Mouse (Mus musculus) CH12.LX (cell line): Measurements from ENCODE around the gene Gmds. TPM values are rescaled to one million over a fixed set of nuclear protein-coding genes. Genes with fewer than 3 reads are reported as not detected.

ENCODE experiments used
- DNase-seq: peaks from one replicate; pipeline ENCODE4 v3.0.0-alpha.2; 2013; ENCODE audit errors: extremely low read depth
- H3K27ac ChIP-seq: 2 replicates; pipeline ENCODE4 v1.5.1; 2012; ENCODE audit warnings: low read depth, mild to moderate bottlenecking, control low read depth, moderate library complexity; ENCODE audit not compliant: insufficient read depth
- H3K27me3 ChIP-seq: replicated peaks from 2 replicates; pipeline ENCODE3; 2012; ENCODE audit warnings: inconsistent platforms
- H3K36me3 ChIP-seq, 2 experiments: replicated peaks in 1 of 2; 2 replicates each; pipeline versions ENCODE3 to v1.6.1; 2012; ENCODE audit warnings: inconsistent platforms in 1 of 2, low read length in 1 of 2, mild to moderate bottlenecking in 1 of 2, mixed read lengths in 1 of 2, moderate library complexity in 1 of 2; ENCODE audit not compliant: control insufficient read depth in 1 of 2, insufficient read depth in 1 of 2
- H3K4me1 ChIP-seq, 2 experiments: 2 replicates each; pipeline ENCODE4 v1.6.1; 2012; ENCODE audit warnings: inconsistent platforms in 1 of 2, moderate library complexity in 1 of 2; ENCODE audit not compliant: insufficient read depth in 2 of 2, control insufficient read depth in 1 of 2
- H3K4me2 ChIP-seq: 2 replicates; pipeline ENCODE4 v1.6.1; 2012; ENCODE audit warnings: low read depth, mild to moderate bottlenecking, control low read depth; ENCODE audit not compliant: poor library complexity, insufficient read depth, severe bottlenecking
- H3K4me3 ChIP-seq, 3 experiments: fragments of 150-350 bp in 1 of 3; sonication (generic) in 1 of 3; replicated peaks in 1 of 3; 2 replicates each; pipeline versions ENCODE3 to v1.5.1; 2011 to 2012; ENCODE audit warnings: low read depth in 2 of 3, low read length in 2 of 3, mild to moderate bottlenecking in 2 of 3, moderate library complexity in 2 of 3, control low read depth in 1 of 3, improper control_type of control experiment in 1 of 3, inconsistent platforms in 1 of 3, mixed read lengths in 1 of 3; ENCODE audit not compliant: poor library complexity in 1 of 3
- H3K79me2 ChIP-seq: replicated peaks from 2 replicates; pipeline ENCODE4 v1.6.1; 2012; ENCODE audit warnings: mild to moderate bottlenecking, moderate library complexity; ENCODE audit not compliant: control insufficient read depth, poor library complexity, insufficient read depth, severe bottlenecking; ENCODE audit errors: extremely low read depth
- H3K9ac ChIP-seq: 2 replicates; pipeline ENCODE4 v1.6.1; 2012; ENCODE audit warnings: low read depth, mild to moderate bottlenecking, control low read depth, moderate library complexity; ENCODE audit not compliant: insufficient read depth
- H3K9me3 ChIP-seq: replicated peaks from 2 replicates; pipeline ENCODE3; 2012; ENCODE audit warnings: low read length, inconsistent platforms, mixed read lengths
- CTCF ChIP-seq, 2 experiments: IDR thresholded peaks in 1 of 2; conservative IDR thresholded peaks in 1 of 2; 2 replicates each; pipeline ENCODE4 v1.5.1; 2011 to 2012; ENCODE audit warnings: low read depth in 2 of 2, low read length in 2 of 2, improper control_type of control experiment in 1 of 2, inconsistent platforms in 1 of 2, mild to moderate bottlenecking in 1 of 2, moderate library complexity in 1 of 2
- E2F4 ChIP-seq: IDR thresholded peaks from 2 replicates; pipeline ENCODE4 v1.6.1; 2011; ENCODE audit warnings: low read depth, low read length, improper control_type of control experiment; ENCODE audit not compliant: insufficient replicate concordance
- ELF1 ChIP-seq: IDR thresholded peaks from 2 replicates; pipeline ENCODE4 v1.6.1; 2014; ENCODE audit warnings: low read depth, mild to moderate bottlenecking, inconsistent platforms, low read length, improper control_type of control experiment
- GABPA ChIP-seq: IDR thresholded peaks from 2 replicates; pipeline ENCODE4 v1.6.1; 2012; ENCODE audit warnings: low read depth, low read length, improper control_type of control experiment, inconsistent platforms; ENCODE audit not compliant: insufficient replicate concordance
- MAFK ChIP-seq: IDR thresholded peaks from 2 replicates; pipeline ENCODE4 v1.6.1; 2011; ENCODE audit warnings: low read length, improper control_type of control experiment; ENCODE audit not compliant: insufficient replicate concordance
- MAZ ChIP-seq: IDR thresholded peaks from 2 replicates; pipeline ENCODE4 v1.6.1; 2012; ENCODE audit warnings: low read depth, mild to moderate bottlenecking, inconsistent platforms, low read length, improper control_type of control experiment, moderate library complexity
- PAX5 ChIP-seq: IDR thresholded peaks from 2 replicates; pipeline ENCODE4 v1.6.1; 2012; ENCODE audit warnings: low read length, inconsistent platforms, mixed read lengths
- POLR2AphosphoS2 ChIP-seq: IDR thresholded peaks from 2 replicates; pipeline ENCODE4 v1.6.1; 2011; ENCODE audit warnings: low read depth, low read length, improper control_type of control experiment
- SIN3A ChIP-seq: IDR thresholded peaks from 2 replicates; pipeline ENCODE4 v1.6.1; 2012; ENCODE audit warnings: low read length, improper control_type of control experiment, inconsistent platforms
- TBP ChIP-seq: conservative IDR thresholded peaks from 2 replicates; pipeline ENCODE4 v1.6.1; 2011; ENCODE audit warnings: low read depth, low read length, improper control_type of control experiment
- UBTF ChIP-seq: IDR thresholded peaks from 2 replicates; pipeline ENCODE4 v1.6.1; 2012; ENCODE audit warnings: low read depth, mild to moderate bottlenecking, inconsistent platforms, low read length, improper control_type of control experiment, moderate library complexity
- USF2 ChIP-seq: conservative IDR thresholded peaks from 2 replicates; pipeline ENCODE4 v1.6.1; 2011; ENCODE audit warnings: low read depth, low read length, improper control_type of control experiment
- ZC3H11A ChIP-seq: IDR thresholded peaks from 2 replicates; pipeline ENCODE4 v1.6.1; 2012; ENCODE audit warnings: low read depth, mild to moderate bottlenecking, inconsistent platforms, low read length, improper control_type of control experiment
- ZNF384 ChIP-seq: IDR thresholded peaks from 2 replicates; pipeline ENCODE4 v1.6.1; 2012; ENCODE audit warnings: low read depth, low read length, improper control_type of control experiment, inconsistent platforms
- dilution Hi-C: fragments of 300-500 bp; cut with MboI; formaldehyde crosslinking; loops from 2 replicates; pipeline ENCODE4 v1.14.3; 2020; ENCODE audit warnings: low sequenced_read_pairs; ENCODE audit not compliant: extremely low pct_unique_long_range_greater_than_20kb, extremely low pct_ligation_motif_present
- in situ Hi-C: fragments of 300-500 bp; cut with MboI; formaldehyde crosslinking; loops from 3 replicates; pipeline ENCODE4 v1.14.3; 2019; ENCODE audit warnings: low sequenced_read_pairs, low pct_ligation_motif_present, low pct_unique_long_range_greater_than_20kb, mixed read lengths
- polyA plus RNA-seq: library from polyadenylated mRNA; unstranded; fragments of >175 nt; gene quantifications from 2 replicates; pipeline ENCODE4 v1.2.1, GENCODE M21; 2012; ENCODE audit warnings: low read depth; ENCODE audit not compliant: insufficient read length
- total RNA-seq, 2 experiments: library from RNA; depleted of rRNA; stranded (reverse); fragments of 300-350 nt in 1 of 2; fragments of >200 nt in 1 of 2; gene quantifications; 2 replicates each; pipeline ENCODE4 v1.2.3; 2012 to 2014

Gene Gmds
- total and polyA plus RNA-seq, 3 experiments = 11.0 to 19.3 (median 15.1) TPM

- Histone ChIP-seq H3K4me2 (no peak overlapping the region), H3K4me1 (peaks cover 0 to 23% of the 10 kb centered on the region in 2 experiments; a peak in 2 of 4 replicates), H3K9ac (no peak overlapping the region), H3K36me3 (no peaks in the 10 kb centered on the region), H3K79me2 (no peaks in the 10 kb centered on the region), H3K9me3 (no peaks in the 10 kb centered on the region), H3K4me3 (no peak overlapping the region), H3K27me3 (no peaks in the 10 kb centered on the region), H3K27ac (no peak overlapping the region)
- dilution Hi-C loops = no loop called here
- DNase-seq = no peak
- in situ Hi-C loops = no loop called here
- TF ChIP-seq ZNF384 (no peak), MAZ (no peak), UBTF (no peak), SIN3A (no peak), GABPA (no peak), USF2 (no peak), POLR2AphosphoS2 (no peak), E2F4 (no peak), PAX5 (no peak), ZC3H11A (no peak)
Measured at GRCm38 (mm10) chr13:32294416-32295195, 43.9 kb downstream of the Gmds start.

DNA sequence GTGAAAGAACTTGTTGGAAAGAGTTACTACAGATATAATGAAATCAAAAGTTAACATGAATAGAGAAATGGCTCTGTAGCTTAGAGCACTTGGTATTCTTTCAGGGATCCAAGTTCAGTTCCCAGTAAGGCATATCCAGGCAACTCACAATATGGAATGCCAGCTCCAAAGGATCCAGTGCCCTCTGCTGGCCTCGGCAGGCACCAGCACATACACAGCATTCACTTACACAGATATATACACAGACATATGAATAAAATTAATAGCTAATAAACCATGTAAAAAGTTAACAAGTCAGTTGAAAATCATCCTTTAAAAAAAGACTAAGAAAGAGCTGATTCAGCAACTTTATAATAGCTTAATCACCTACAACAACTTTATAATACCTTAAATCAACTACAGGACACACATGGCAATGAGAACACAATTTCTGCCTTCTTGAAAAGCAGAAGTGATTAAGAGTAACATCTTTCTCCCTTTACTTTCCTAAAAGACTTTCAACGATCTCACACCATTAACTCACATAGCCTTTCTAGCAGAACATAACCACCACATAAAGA, 65.5 kb downstream of the Gmds start:
- peaks cover 4 to 16% of the 10 kb centered on the region in 2 experiments; a peak in 2 of 4 replicates for H3K4me1 ChIP-seq
- no peaks in the 10 kb centered on the region for H3K36me3 ChIP-seq
- no peaks in the 10 kb centered on the region for H3K79me2 ChIP-seq
- H3K9ac ChIP-seq = no peak overlapping the region
- H3K4me3 ChIP-seq = no peak overlapping the region
- no peaks in the 10 kb centered on the region for H3K9me3 ChIP-seq
- no peak overlapping the region for H3K27ac ChIP-seq
- TF ChIP-seq UBTF (no peak), MAFK (peak; percentile 88), TBP (no peak), USF2 (no peak), ELF1 (no peak), CTCF (conservative IDR thresholded peaks at IDR 0.05 in 1 of 2, IDR thresholded peaks at IDR 0.05 in 1 of 2; ENCODE audit: low read depth in 2 of 2, low read length in 2 of 2) (peak in 1 of 2 experiments; percentile 19; a peak in 1 of 4 replicates)
- no peaks in the 10 kb centered on the region for H3K27me3 ChIP-seq
- in situ Hi-C loops (no loop called here), dilution Hi-C loops (no loop called here)
- H3K4me2 ChIP-seq = no peak overlapping the region
- DNase-seq = no peak
